Mouse (Mus musculus) T-helper 1 cell (primary cell): Measurements from ENCODE around the gene Fas.

Source experiments
- in situ Hi-C: fragments of 300-600 bp; cut with MboI, MseI; formaldehyde crosslinking; loops from one replicate; pipeline ENCODE4 v1.15.1; 2025; ENCODE audit warnings: high pct_unique_total_duplicates

Gene Fas

GRCm38 (mm10) chr19:34289948-34290789 lies at the start of gene Fas:
Fas (plus strand) TSS chr19:34290666.
- in situ Hi-C loops = no loop called here

- in situ Hi-C loops = loop anchor here (5.0 to 10.0 kb wide), 3 partner anchors 63 to 241 kb away; no protein-coding TSS in a partner anchor
These were observed 49.1 kb upstream of the Fas start for GRCm38 (mm10) chr19:34241247-34241915.

- in situ Hi-C loops = loop anchor here (5.0 to 10.0 kb wide), 3 partner anchors 62 to 239 kb away; no protein-coding TSS in a partner anchor
These were observed 47.5 kb upstream of the Fas start for GRCm38 (mm10) chr19:34242925-34243324.

- in situ Hi-C loops = loop anchor here (5.0 to 10.0 kb wide), 3 partner anchors 61 to 238 kb away; no protein-coding TSS in a partner anchor
These were observed 46.4 kb upstream of the Fas start for GRCm38 (mm10) chr19:34244056-34244455.

GRCm38 (mm10) chr19:34248558-34248957 lies 41.9 kb upstream of the Fas start:
- in situ Hi-C loops = loop anchor here (5.0 to 10.0 kb wide), 2 partner anchors 56 to 84 kb away; no protein-coding TSS in a partner anchor

GRCm38 (mm10) chr19:34250621-34251020 lies 39.8 kb upstream of the Fas start:
- in situ Hi-C loops = no loop called here

GRCm38 (mm10) chr19:34251900-34252299 lies 38.6 kb upstream of the Fas start:
- in situ Hi-C loops = no loop called here

GRCm38 (mm10) chr19:34252450-34252849 lies 38.0 kb upstream of the Fas start:
- in situ Hi-C loops = no loop called here

- in situ Hi-C loops = no loop called here
These were observed 36.2 kb upstream of the Fas start for GRCm38 (mm10) chr19:34254101-34254879.

- in situ Hi-C loops = no loop called here
These were observed 35.4 kb upstream of the Fas start, which contains the start of gene Acta2 for GRCm38 (mm10) chr19:34254880-34255681. Acta2 (minus strand) TSS chr19:34255590.

- in situ Hi-C loops = no loop called here
These were observed 34.3 kb upstream of the Fas start for GRCm38 (mm10) chr19:34256149-34256548.

- in situ Hi-C loops = no loop called here
These were observed 33.5 kb upstream of the Fas start for GRCm38 (mm10) chr19:34256936-34257335.

- in situ Hi-C loops = no loop called here
These were observed 28.0 kb upstream of the Fas start for GRCm38 (mm10) chr19:34262273-34262974.

GRCm38 (mm10) chr19:34265604-34266193 lies 24.8 kb upstream of the Fas start:
- in situ Hi-C loops = no loop called here

- in situ Hi-C loops = no loop called here
These were observed 21.5 kb upstream of the Fas start for GRCm38 (mm10) chr19:34268991-34269390.

GRCm38 (mm10) chr19:34270106-34270726 lies 20.2 kb upstream of the Fas start:
- in situ Hi-C loops = no loop called here

GRCm38 (mm10) chr19:34270824-34271464 lies 19.5 kb upstream of the Fas start:
- in situ Hi-C loops = no loop called here

- in situ Hi-C loops = no loop called here
These were observed 17.4 kb upstream of the Fas start for GRCm38 (mm10) chr19:34273073-34273472.

- in situ Hi-C loops = no loop called here
These were observed 12.4 kb upstream of the Fas start for GRCm38 (mm10) chr19:34278078-34278477.
